Mouse (Mus musculus): Measurements from ENCODE around the gene Rpl5. TPM values are rescaled to one million over a fixed set of nuclear protein-coding genes. Genes with fewer than 3 reads are reported as not detected.
A peak's percentile ranks its signal among the peaks of the same experiment; 100 is the strongest.
"Not testable (repeated sequence)": the region's sequence is repeated elsewhere in the genome, so short reads cannot be mapped to it uniquely, and the experiment has no call there.

The Rpl5 gene
- polyA plus RNA-seq, 1 experiment from 2014 or later, result 65.9 TPM

- ATAC-seq (ENCODE audit: insufficient number of reproducible peaks, low FRiP score, low TSS enrichment, low read depth), result no peak
- H3K4me1 ChIP-seq, result no peaks in the 10 kb centered on the region
- 90% methylated on average over 6 of the region's 6 CpGs for WGBS
- H3K4me3 ChIP-seq (replicated peaks), result no peak overlapping the region
- H3K9me3 ChIP-seq (replicated peaks), result no peaks in the 10 kb centered on the region
- H3K9ac ChIP-seq, result no peak overlapping the region
- H3K27ac ChIP-seq (replicated peaks), result no peak overlapping the region
- no peak overlapping the region for H3K4me2 ChIP-seq (replicated peaks)
- H3K36me3 ChIP-seq, result no peaks in the 10 kb centered on the region
- no peaks in the 10 kb centered on the region for H3K27me3 ChIP-seq
These were observed 27.0 kb upstream of the Rpl5 start for GRCm38 (mm10) chr5:107873330-107873729.

DNA sequence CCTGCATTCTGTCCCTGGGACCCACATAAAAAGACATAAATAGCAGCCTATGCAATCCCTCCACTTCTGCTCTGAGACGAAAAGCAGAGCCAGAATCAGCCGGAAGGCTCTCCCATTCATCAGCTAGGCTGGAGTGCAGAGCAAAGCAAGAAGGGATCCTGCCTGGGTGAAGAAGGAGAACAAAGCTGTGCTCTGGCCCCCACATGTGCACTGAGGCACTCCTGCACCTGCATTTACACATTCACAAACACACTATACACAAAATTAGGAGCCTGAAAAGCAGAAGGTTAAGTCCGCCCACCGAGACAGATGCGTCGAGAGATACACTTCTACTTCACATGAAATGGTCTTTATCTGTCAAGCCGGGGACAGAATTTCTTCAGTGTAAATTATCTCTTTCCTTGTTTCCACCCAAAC lies 26.4 kb upstream of the Rpl5 start:
- H3K36me3 ChIP-seq, result no peaks in the 10 kb centered on the region
- no peak for ATAC-seq (ENCODE audit: insufficient number of reproducible peaks, low FRiP score, low TSS enrichment, low read depth)
- H3K4me3 ChIP-seq (replicated peaks), result no peak overlapping the region
- H3K9me3 ChIP-seq (replicated peaks), result no peaks in the 10 kb centered on the region
- no peaks in the 10 kb centered on the region for H3K27me3 ChIP-seq
- H3K27ac ChIP-seq (replicated peaks), result no peak overlapping the region
- no peak overlapping the region for H3K9ac ChIP-seq
- H3K4me2 ChIP-seq (replicated peaks), result no peak overlapping the region
- H3K4me1 ChIP-seq, result no peaks in the 10 kb centered on the region
- WGBS, result 68% methylated on average over 7 of the region's 7 CpGs

GRCm38 (mm10) chr5:107874561-107875260 lies 25.6 kb upstream of the Rpl5 start, which contains the start of gene Evi5:
Evi5 (minus strand) TSS chr5:107875107.
- Histone ChIP-seq H3K9ac (no peak within 1 kb of the TSS), H3K4me1 (no peaks in the 10 kb centered on the region), H3K4me3 (replicated peaks) (no peak within 1 kb of the TSS), H3K36me3 (no peaks in the 10 kb centered on the region), H3K9me3 (replicated peaks) (no peaks in the 10 kb centered on the region), H3K4me2 (replicated peaks) (no peak within 1 kb of the TSS), H3K27ac (replicated peaks) (no peak within 1 kb of the TSS), H3K27me3 (no peaks in the 10 kb centered on the region)
- WGBS, result 36% methylated on average over 4 of the region's 4 CpGs
- ATAC-seq (ENCODE audit: insufficient number of reproducible peaks, low FRiP score, low TSS enrichment, low read depth), result no peak

DNA sequence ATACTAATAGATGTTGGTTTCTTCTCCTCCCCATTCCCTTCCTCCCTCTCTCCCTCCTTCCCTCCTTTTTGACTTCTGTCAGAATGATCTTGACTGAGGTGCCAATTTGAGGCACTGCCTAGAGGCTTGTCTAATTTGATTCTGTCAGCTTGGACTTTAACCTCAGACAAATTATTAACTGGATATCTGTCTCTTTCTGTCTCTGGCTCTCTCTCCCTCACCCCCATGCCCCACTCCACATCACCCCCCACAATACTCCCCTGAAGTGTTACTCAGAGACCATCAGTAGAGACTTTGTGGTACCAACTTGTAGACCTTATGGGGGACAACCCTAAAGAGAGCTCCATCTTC lies 25.1 kb upstream of the Rpl5 start:
- no peak for ATAC-seq (ENCODE audit: insufficient number of reproducible peaks, low FRiP score, low TSS enrichment, low read depth)
- Histone ChIP-seq H3K9me3 (replicated peaks) (no peaks in the 10 kb centered on the region), H3K36me3 (no peaks in the 10 kb centered on the region), H3K9ac (no peak overlapping the region), H3K27me3 (no peaks in the 10 kb centered on the region), H3K27ac (replicated peaks) (no peak overlapping the region), H3K4me2 (replicated peaks) (no peak overlapping the region), H3K4me3 (replicated peaks) (no peak overlapping the region), H3K4me1 (no peaks in the 10 kb centered on the region)

GRCm38 (mm10) chr5:107877053-107877452 lies 23.2 kb upstream of the Rpl5 start:
- H3K9ac ChIP-seq, result no peak overlapping the region
- no peaks in the 10 kb centered on the region for H3K4me1 ChIP-seq
- H3K4me3 ChIP-seq (replicated peaks), result no peak overlapping the region
- H3K27ac ChIP-seq (replicated peaks), result no peak overlapping the region
- H3K36me3 ChIP-seq, result no peaks in the 10 kb centered on the region
- WGBS, result 78% methylated on average over 1 of the region's 1 CpGs
- no peak overlapping the region for H3K4me2 ChIP-seq (replicated peaks)
- no peaks in the 10 kb centered on the region for H3K27me3 ChIP-seq
- no peak for ATAC-seq (ENCODE audit: insufficient number of reproducible peaks, low FRiP score, low TSS enrichment, low read depth)
- no peaks in the 10 kb centered on the region for H3K9me3 ChIP-seq (replicated peaks)

DNA sequence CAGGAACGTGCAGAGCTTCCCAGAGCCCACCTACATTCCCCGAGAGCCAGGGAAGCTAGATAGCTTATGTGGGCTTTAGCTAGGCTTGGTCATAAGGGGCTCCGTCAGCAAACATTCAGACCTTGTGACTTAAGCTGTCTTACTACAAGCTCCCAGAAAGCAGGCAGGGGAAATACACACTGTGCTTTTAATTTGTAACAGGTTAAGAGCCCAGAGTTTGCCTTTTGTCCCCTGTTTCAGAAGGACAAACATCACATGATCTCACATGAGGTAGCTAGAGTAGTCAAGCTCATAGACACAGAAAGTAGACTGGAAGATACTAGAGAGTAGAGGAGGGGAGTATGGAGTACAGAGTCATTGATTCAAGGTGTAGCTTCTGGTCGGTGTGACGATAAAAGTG lies 19.6 kb upstream of the Rpl5 start:
- Histone ChIP-seq H3K9me3 (replicated peaks) (no peaks in the 10 kb centered on the region), H3K27ac (replicated peaks) (no peak overlapping the region), H3K4me2 (replicated peaks) (no peak overlapping the region), H3K4me1 (no peaks in the 10 kb centered on the region), H3K4me3 (replicated peaks) (no peak overlapping the region), H3K9ac (no peak overlapping the region), H3K27me3 (no peaks in the 10 kb centered on the region), H3K36me3 (no peaks in the 10 kb centered on the region)
- 74% methylated on average over 5 of the region's 5 CpGs for WGBS
- no peak for ATAC-seq (ENCODE audit: insufficient number of reproducible peaks, low FRiP score, low TSS enrichment, low read depth)

DNA sequence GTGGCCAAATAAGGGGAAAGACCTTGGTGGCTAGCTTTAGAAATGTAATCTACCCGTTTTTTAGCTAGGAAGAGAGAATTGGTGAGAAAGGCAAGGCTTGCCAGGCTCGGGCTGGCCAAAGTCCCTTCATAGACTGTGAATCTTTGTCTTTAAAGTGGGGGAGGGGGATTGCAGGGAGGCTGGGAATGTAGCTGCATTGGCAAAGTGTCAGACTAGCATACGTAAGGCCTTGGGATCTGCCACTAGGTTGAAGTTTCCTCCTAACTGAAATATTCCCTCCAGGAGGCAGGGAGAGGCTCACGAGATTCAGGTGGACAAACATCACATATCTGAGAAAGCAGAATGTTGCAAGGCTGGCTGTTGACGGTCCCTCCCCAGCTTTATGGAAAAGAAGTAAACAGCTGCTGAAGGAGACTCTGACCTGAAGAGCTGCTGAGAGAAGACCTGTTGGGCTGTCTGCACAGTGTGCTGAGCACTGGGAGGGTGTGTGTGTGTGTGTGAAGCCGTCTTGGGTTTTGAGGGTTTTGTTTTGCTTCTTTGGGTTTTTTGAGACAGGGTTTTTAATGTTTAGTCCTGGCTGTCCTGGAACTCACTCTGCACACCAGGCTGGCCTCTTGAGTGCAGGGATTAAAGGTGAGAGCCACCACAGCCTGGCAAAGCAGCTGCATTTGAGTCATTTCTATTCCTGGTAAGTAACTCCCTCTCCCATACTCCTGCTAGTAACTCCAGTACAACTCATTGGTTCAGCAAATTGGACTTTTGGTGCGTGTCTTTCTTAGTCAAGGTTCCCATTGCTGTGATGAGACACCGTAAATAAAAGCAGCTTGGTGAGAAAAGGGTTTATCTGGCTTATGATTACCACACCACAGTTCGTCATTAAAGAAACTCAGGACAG lies 10.1 kb upstream of the Rpl5 start:
- Histone ChIP-seq H3K9ac (no peak overlapping the region), H3K9me3 (replicated peaks) (no peaks in the 10 kb centered on the region), H3K36me3 (no peaks in the 10 kb centered on the region), H3K4me3 (replicated peaks) (no peak overlapping the region), H3K4me1 (no peaks in the 10 kb centered on the region), H3K4me2 (replicated peaks) (no peak overlapping the region), H3K27ac (replicated peaks) (no peak overlapping the region), H3K27me3 (no peaks in the 10 kb centered on the region)
- 49% methylated on average over 9 of the region's 9 CpGs for WGBS
- ATAC-seq (ENCODE audit: insufficient number of reproducible peaks, low FRiP score, low TSS enrichment, low read depth), result no peak

DNA sequence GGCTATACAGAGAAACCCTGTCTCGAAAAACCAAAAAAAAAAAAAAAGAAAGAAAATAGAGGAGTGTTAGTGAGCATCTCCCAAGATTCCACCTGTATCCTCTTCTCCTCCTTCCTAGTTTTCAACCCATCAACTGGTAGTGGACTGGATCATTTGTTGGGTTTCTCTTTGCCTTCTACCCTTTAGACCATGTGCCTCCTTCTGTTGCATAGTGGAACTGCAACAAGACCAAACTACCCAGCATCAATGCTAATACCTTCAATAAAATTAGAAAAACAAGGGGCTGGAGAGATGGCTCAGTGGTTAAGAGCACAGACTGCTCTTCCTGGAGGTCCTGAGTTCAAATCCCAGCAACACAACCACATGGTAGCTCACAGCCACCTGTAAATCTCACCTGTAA lies 8.8 kb upstream of the Rpl5 start:
- H3K36me3 ChIP-seq; H3K4me1 ChIP-seq; H3K9ac ChIP-seq; H3K27ac ChIP-seq (replicated peaks); ATAC-seq (ENCODE audit: insufficient number of reproducible peaks, low FRiP score, low TSS enrichment, low read depth); H3K4me2 ChIP-seq (replicated peaks); H3K9me3 ChIP-seq (replicated peaks); H3K27me3 ChIP-seq; H3K4me3 ChIP-seq (replicated peaks): not testable (repeated sequence)
- WGBS, result no CpG with 5 or more reads among the region's 1 CpGs

- WGBS, result 68% methylated on average over 7 of the region's 7 CpGs
- Histone ChIP-seq H3K27ac (replicated peaks) (no peak overlapping the region), H3K4me2 (replicated peaks) (no peak overlapping the region), H3K4me1 (no peaks in the 10 kb centered on the region), H3K4me3 (replicated peaks) (no peak overlapping the region), H3K9me3 (replicated peaks) (no peaks in the 10 kb centered on the region), H3K9ac (no peak overlapping the region), H3K27me3 (no peaks in the 10 kb centered on the region), H3K36me3 (no peaks in the 10 kb centered on the region)
- ATAC-seq (ENCODE audit: insufficient number of reproducible peaks, low FRiP score, low TSS enrichment, low read depth), result no peak
These were observed 5.6 kb upstream of the Rpl5 start for GRCm38 (mm10) chr5:107894676-107895075.

- Histone ChIP-seq H3K4me1 (no peaks in the 10 kb centered on the region), H3K36me3 (no peaks in the 10 kb centered on the region), H3K27me3 (no peaks in the 10 kb centered on the region), H3K27ac (replicated peaks) (no peak overlapping the region), H3K9ac (no peak overlapping the region), H3K9me3 (replicated peaks) (no peaks in the 10 kb centered on the region), H3K4me3 (replicated peaks) (no peak overlapping the region), H3K4me2 (replicated peaks) (no peak overlapping the region)
- WGBS, result 67% methylated on average over 1 of the region's 1 CpGs
- ATAC-seq (ENCODE audit: insufficient number of reproducible peaks, low FRiP score, low TSS enrichment, low read depth), result no peak
These were observed 4.0 kb upstream of the Rpl5 start for GRCm38 (mm10) chr5:107896265-107896664.

DNA sequence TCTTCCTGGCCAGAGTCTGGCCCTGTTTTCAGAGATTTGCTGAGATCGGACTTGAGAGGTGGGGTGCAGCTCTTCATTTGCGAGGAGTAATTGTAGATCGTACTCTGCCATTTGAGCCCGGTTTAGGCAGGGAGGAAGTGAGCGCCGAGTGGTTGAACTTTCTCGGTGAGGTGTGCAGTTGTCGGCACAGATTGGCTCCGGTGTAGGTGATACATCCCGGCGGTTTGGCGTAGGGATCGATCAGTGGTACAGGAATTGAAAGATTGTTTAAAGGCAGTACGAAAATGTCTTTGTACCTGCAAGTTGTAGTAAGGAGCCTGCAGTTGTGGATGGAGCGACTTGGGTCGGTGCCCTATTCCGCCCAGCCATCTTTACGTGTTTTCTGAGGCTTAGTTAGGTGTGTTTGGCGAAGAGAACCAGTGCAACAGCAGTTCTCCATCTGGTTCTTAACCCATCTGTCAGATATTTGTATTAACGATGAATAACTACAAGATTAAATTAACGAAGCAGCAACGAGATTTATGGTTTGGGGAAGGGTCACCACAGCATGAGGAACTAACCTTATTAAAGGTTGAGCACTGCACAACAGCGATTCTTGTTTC lies 813 bp downstream of the Rpl5 start:
- peak overlapping the region; percentile 92 for H3K27ac ChIP-seq (replicated peaks)
- H3K27me3 ChIP-seq, result no peaks in the 10 kb centered on the region
- no peaks in the 10 kb centered on the region for H3K9me3 ChIP-seq (replicated peaks)
- under 1% methylated on average over 23 of the region's 23 CpGs for WGBS
- peak overlapping the region; percentile 99 for H3K9ac ChIP-seq
- H3K4me2 ChIP-seq (replicated peaks), result peak overlapping the region; percentile 59
- H3K4me1 ChIP-seq, result peaks cover 4% of the 10 kb centered on the region; the same call in 1 of the 2 replicates
- no peak for ATAC-seq (ENCODE audit: insufficient number of reproducible peaks, low FRiP score, low TSS enrichment, low read depth)
- peaks cover 31% of the 10 kb centered on the region for H3K36me3 ChIP-seq
- peak overlapping the region; percentile 97 for H3K4me3 ChIP-seq (replicated peaks)
